ENCODE assay signal across 10 mouse cellular contexts in the genomic region with DNA sequence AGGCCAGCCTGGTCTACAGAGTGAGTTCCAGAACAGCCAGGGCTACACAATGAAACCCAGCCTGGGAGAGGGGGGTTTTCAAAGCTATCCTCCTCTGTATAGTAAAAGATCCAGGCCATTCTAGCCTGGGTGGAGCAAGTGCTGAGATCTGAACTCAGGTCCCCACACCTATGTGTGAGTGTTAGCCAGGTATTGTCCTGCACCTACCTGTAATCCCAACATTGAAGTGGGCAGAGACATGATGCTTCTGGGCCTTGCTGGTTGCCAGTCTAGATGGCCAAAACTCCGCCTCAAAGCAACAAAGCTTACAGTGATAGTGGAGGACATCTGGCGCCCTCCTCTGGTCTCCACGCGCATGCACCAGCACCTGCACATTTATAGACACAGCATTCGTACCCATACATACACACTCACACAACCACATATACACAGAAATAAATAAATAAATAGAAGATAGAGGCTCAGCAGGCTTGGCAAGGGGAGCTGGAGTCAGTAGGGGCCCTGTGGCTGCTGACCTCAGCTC. TPM values are rescaled to one million over a fixed set of nuclear protein-coding genes. Genes with fewer than 3 reads are reported as not detected.
DNase-seq lines count a peak whose midpoint lies in the region; ATAC-seq and TF ChIP-seq lines count a peak whose summit lies in the region.
"Had no signal": no experiment of that assay in that cellular context is flagged by ENCODE, and none has a peak within 500 bp of the region (broad histone marks: within the 10 kb centered on the region; RNA-seq: fewer than 3 reads in every experiment).

No protein-coding gene starts in this region.

- no peaks in the 10 kb centered on the region for H3K27me3 ChIP-seq in intestine, postnatal 0 days (replicated peaks; ENCODE audit: control insufficient read depth, insufficient read depth, low read length)
- H3K27me3 ChIP-seq in intestine, embryonic 15.5 days (replicated peaks): no peaks in the 10 kb centered on the region
- no peaks in the 10 kb centered on the region for H3K27me3 ChIP-seq in embryonic facial prominence, embryonic 14.5 days (replicated peaks; ENCODE audit: control insufficient read depth, insufficient read depth, low read length)
- H3K27me3 ChIP-seq in liver, embryonic 11.5 days (replicated peaks; ENCODE audit: control insufficient read depth, insufficient read depth, low read length): no peaks in the 10 kb centered on the region
- H3K27me3 ChIP-seq: liver, embryonic 15.5 days had no signal

- peak; percentile 83 for TF ChIP-seq CTCF in intestine, postnatal 0 days (IDR thresholded peaks at IDR 0.05; ENCODE audit: low read depth)

- no peaks in the 10 kb centered on the region for H3K4me1 ChIP-seq in intestine, postnatal 0 days (replicated peaks; ENCODE audit: control insufficient read depth, insufficient read depth, low read length)
- no peaks in the 10 kb centered on the region for H3K4me1 ChIP-seq in intestine, embryonic 15.5 days (replicated peaks)
- no peaks in the 10 kb centered on the region for H3K4me1 ChIP-seq in embryonic facial prominence, embryonic 14.5 days (ENCODE audit: control insufficient read depth, insufficient read depth, low read length)
- no peaks in the 10 kb centered on the region for H3K4me1 ChIP-seq in liver, embryonic 11.5 days (replicated peaks; ENCODE audit: control insufficient read depth, insufficient read depth, low read length)
- H3K4me1 ChIP-seq: liver, embryonic 15.5 days had no signal

- H3K4me3 ChIP-seq in intestine, postnatal 0 days (ENCODE audit: low read depth, low read length): no peak overlapping the region
- H3K4me3 ChIP-seq in intestine, embryonic 15.5 days (replicated peaks): no peak overlapping the region
- no peak overlapping the region for H3K4me3 ChIP-seq in embryonic facial prominence, embryonic 14.5 days (ENCODE audit: low read depth, low read length)
- H3K4me3 ChIP-seq in liver, embryonic 11.5 days (ENCODE audit: low read depth, low read length): no peak overlapping the region
- H3K4me3 ChIP-seq: erythroblast, embryonic 14.5 days; liver, embryonic 15.5 days had no signal

- 87% methylated on average over 5 of the region's 5 CpGs for WGBS in intestine, postnatal 0 days
- 81% methylated on average over 5 of the region's 5 CpGs for WGBS in intestine, embryonic 15.5 days
- 73% methylated on average over 5 of the region's 5 CpGs for WGBS in embryonic facial prominence, embryonic 14.5 days
- WGBS in liver, embryonic 11.5 days: 71% methylated on average over 5 of the region's 5 CpGs

- no peak for ATAC-seq in intestine, postnatal 0 days
- no peak for ATAC-seq in intestine, embryonic 15.5 days
- no peak for ATAC-seq in embryonic facial prominence, embryonic 14.5 days (ENCODE audit: low read depth)
- no peak for ATAC-seq in liver, embryonic 11.5 days (replicated peaks; ENCODE audit: low FRiP score)

- no peaks in the 10 kb centered on the region for H3K9me3 ChIP-seq in intestine, postnatal 0 days (ENCODE audit: control insufficient read depth)
- H3K9me3 ChIP-seq in intestine, embryonic 15.5 days: no peaks in the 10 kb centered on the region
- no peaks in the 10 kb centered on the region for H3K9me3 ChIP-seq in embryonic facial prominence, embryonic 14.5 days (ENCODE audit: control insufficient read depth, low read length)
- no peaks in the 10 kb centered on the region for H3K9me3 ChIP-seq in liver, embryonic 11.5 days (ENCODE audit: control insufficient read depth, low read length)
- H3K9me3 ChIP-seq: liver, embryonic 15.5 days had no signal

- H3K36me3 ChIP-seq in intestine, postnatal 0 days (ENCODE audit: control insufficient read depth, insufficient read depth): peaks cover 71% of the 10 kb centered on the region
- H3K36me3 ChIP-seq in intestine, embryonic 15.5 days: peaks cover 71% of the 10 kb centered on the region
- H3K36me3 ChIP-seq in embryonic facial prominence, embryonic 14.5 days (ENCODE audit: control insufficient read depth, insufficient read depth, low read length): peaks cover 99% of the 10 kb centered on the region
- peaks cover 43% of the 10 kb centered on the region for H3K36me3 ChIP-seq in liver, embryonic 11.5 days (ENCODE audit: control insufficient read depth, insufficient read depth, low read length)

- no peak overlapping the region for H3K27ac ChIP-seq in intestine, postnatal 0 days (ENCODE audit: low read depth, low read length)
- no peak overlapping the region for H3K27ac ChIP-seq in intestine, embryonic 15.5 days
- no peak overlapping the region for H3K27ac ChIP-seq in embryonic facial prominence, embryonic 14.5 days (replicated peaks; ENCODE audit: low read depth, low read length)
- no peak overlapping the region for H3K27ac ChIP-seq in liver, embryonic 11.5 days (ENCODE audit: low read depth, low read length)
- H3K27ac ChIP-seq: liver, embryonic 15.5 days had no signal

- DNase-seq in ES-CJ7 (ENCODE audit: low read depth, low spot score): peak; percentile 67
- DNase-seq in adrenal gland, postnatal 25 days: peak; percentile 52
- DNase-seq in embryonic facial prominence, embryonic 14.5 days (ENCODE audit: low spot score): peak; percentile 26
- peak; percentile 50 for DNase-seq in liver, embryonic 11.5 days (ENCODE audit: low spot score)
- DNase-seq in thymus, postnatal 0 days (ENCODE audit: low spot score): peak; percentile 66

- H3K4me2 ChIP-seq in intestine, postnatal 0 days (replicated peaks; ENCODE audit: low read depth): no peak overlapping the region
- no peak overlapping the region for H3K4me2 ChIP-seq in intestine, embryonic 15.5 days (replicated peaks)
- no peak overlapping the region for H3K4me2 ChIP-seq in embryonic facial prominence, embryonic 14.5 days (ENCODE audit: low read depth, low read length)
- H3K4me2 ChIP-seq in liver, embryonic 11.5 days: no peak overlapping the region
- H3K4me2 ChIP-seq: liver, embryonic 15.5 days had no signal

- H3K9ac ChIP-seq in intestine, postnatal 0 days (ENCODE audit: low read depth, low read length): no peak overlapping the region
- no peak overlapping the region for H3K9ac ChIP-seq in intestine, embryonic 15.5 days
- H3K9ac ChIP-seq in embryonic facial prominence, embryonic 14.5 days (ENCODE audit: low read depth, low read length): no peak overlapping the region
- H3K9ac ChIP-seq in liver, embryonic 11.5 days (ENCODE audit: low read depth, low read length): no peak overlapping the region
- H3K9ac ChIP-seq: liver, embryonic 15.5 days had no signal

RNA-seq across cellular contexts. Expression of gene Ldlrad2, which starts 28.3 kb away (rescaled TPM):
- polyA plus RNA-seq in intestine, postnatal 0 days (2015; fragmentation: Nextera tagmentation; extraction: Ambion mirVana): not detected in 2 replicates
- not detected in 2 replicates for polyA plus RNA-seq in intestine, embryonic 15.5 days (2015; fragmentation: Nextera tagmentation; extraction: Ambion mirVana)
- total RNA-seq in adrenal gland, postnatal 25 days (2021): not detected in 2 replicates
- polyA plus RNA-seq in embryonic facial prominence, embryonic 14.5 days (2014; fragmentation: Nextera tagmentation; extraction: Ambion mirVana): 0.47 TPM in 1 of 2 replicates, not detected in the other
- polyA plus RNA-seq in liver, embryonic 11.5 days (2014; fragmentation: Nextera tagmentation; extraction: Ambion mirVana): not detected in 2 replicates
- not detected in 2 replicates for polyA plus RNA-seq in thymus, postnatal 0 days (2015; fragmentation: Nextera tagmentation; extraction: Ambion mirVana)
- polyA plus RNA-seq: erythroblast, embryonic 14.5 days; liver, embryonic 15.5 days; stomach, embryonic 16.5 days had no signal

RNA-seq across cellular contexts. Expression of gene Usp48, which starts 47.5 kb away (rescaled TPM):
- 33.3 and 36.7 TPM in 2 replicates for polyA plus RNA-seq in intestine, postnatal 0 days (2015; fragmentation: Nextera tagmentation; extraction: Ambion mirVana)
- polyA plus RNA-seq in intestine, embryonic 15.5 days (2015; fragmentation: Nextera tagmentation; extraction: Ambion mirVana): 61.2 and 62.0 TPM in 2 replicates
- total RNA-seq in adrenal gland, postnatal 25 days (2021): 130 and 144 TPM in 2 replicates
- 59.8 and 61.2 TPM in 2 replicates for polyA plus RNA-seq in embryonic facial prominence, embryonic 14.5 days (2014; fragmentation: Nextera tagmentation; extraction: Ambion mirVana)
- polyA plus RNA-seq in liver, embryonic 11.5 days (2014; fragmentation: Nextera tagmentation; extraction: Ambion mirVana): 65.7 and 70.3 TPM in 2 replicates
- 52.4 and 59.1 TPM in 2 replicates for polyA plus RNA-seq in thymus, postnatal 0 days (2015; fragmentation: Nextera tagmentation; extraction: Ambion mirVana)
